Mouse (Mus musculus): ENCODE results near the gene Emc4. TPM values are rescaled to one million over a fixed set of nuclear protein-coding genes. Genes with fewer than 3 reads are reported as not detected.
A peak's percentile ranks its signal among the peaks of the same experiment; 100 is the strongest.

Emc4 gene
- total and polyA plus RNA-seq, 3 experiments: 171 to 201 TPM; not detected in 1

DNA sequence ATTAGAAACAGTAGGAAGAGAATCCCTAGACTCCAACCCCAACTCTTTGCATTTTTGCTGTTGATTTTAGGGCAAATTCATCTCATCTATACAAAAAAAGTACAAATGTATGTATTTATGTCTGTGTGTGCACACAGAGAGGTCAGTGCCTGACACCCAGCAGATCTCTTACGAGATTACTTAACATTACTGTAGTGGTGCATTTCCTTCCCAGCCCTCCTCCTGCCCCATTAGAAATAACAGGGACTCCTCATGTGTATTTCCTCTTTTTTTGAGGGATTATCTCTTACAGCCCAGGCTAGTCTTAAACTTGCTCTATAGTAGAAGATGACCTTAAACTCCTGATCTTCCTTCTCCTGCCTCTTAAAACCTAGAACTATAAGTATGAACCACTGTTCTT, 24.9 kb upstream of the Emc4 start (continued):
- TF ChIP-seq HCFC1 (IDR thresholded peaks at IDR 0.05; ENCODE audit: low read depth, low read length) (no peak), MAX (IDR thresholded peaks at IDR 0.05; ENCODE audit: low read length) (0 out of 2 replicates have a peak, but pooled peaks have one; percentile 20), UBTF (IDR thresholded peaks at IDR 0.05; ENCODE audit: borderline replicate concordance, insufficient read depth, low read depth, low read length) (no peak), RAD21 (IDR thresholded peaks at IDR 0.05; ENCODE audit: low read depth, low read length) (no peak), GABPA (IDR thresholded peaks at IDR 0.05; ENCODE audit: low read depth, low read length) (no peak), TBP (IDR thresholded peaks at IDR 0.05; ENCODE audit: low read depth, low read length) (no peak), MYC (IDR thresholded peaks at IDR 0.05; ENCODE audit: low read depth, low read length) (peak; percentile 25; the same call in 1 of the 2 replicates)

DNA sequence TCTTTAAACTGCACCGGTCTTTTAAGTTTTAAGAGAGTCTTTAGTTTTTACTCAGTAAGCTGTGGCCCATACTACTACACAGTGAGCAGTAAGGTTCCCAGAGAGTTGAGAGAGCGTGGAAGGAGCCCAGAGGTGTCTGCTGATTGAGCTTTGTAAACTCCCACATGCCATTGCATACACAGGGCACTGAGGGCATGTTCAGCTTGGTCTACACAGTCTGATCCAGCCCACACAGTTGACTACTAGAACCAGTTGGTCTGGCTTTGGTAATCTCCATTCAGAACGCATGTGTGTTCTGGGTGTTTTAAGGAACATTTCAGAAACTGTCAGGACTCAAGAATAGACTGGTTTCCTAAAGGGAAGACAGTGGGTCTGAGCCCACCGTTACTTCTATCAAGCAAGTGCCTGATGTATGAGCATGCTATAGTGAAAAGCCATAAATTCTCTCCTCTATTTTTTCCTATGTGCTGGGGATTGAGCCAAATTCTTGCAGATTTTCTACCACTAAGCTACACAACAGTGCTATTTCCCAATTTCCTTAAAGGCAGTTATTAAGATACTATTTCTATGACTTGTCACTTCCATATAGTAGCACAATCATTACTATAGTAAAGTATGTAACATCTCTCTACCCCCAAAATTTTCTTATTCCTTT, 23.6 kb upstream of the Emc4 start:
- Histone ChIP-seq H3K4me3 (ENCODE audit: control insufficient read depth in 1 of 2, insufficient read depth in 1 of 2, low read depth in 2 of 2, low read length in 2 of 2) (no peak overlapping the region), H3K9me3 (replicated peaks; ENCODE audit: insufficient read depth, low read length) (no peaks in the 10 kb centered on the region), H3K9ac (ENCODE audit: control insufficient read depth, low read depth, low read length, poor library complexity, severe bottlenecking) (no peak overlapping the region), H3K27me3 (ENCODE audit: control insufficient read depth in 1 of 2, insufficient read depth in 2 of 2, low read length in 2 of 2) (no peaks in the 10 kb centered on the region), H3K79me2 (ENCODE audit: control insufficient read depth, insufficient read depth, low read length, poor library complexity) (peaks cover 47% of the 10 kb centered on the region), H3K27ac (ENCODE audit: control insufficient read depth, low read depth, low read length) (no peak overlapping the region), H3K36me3 (ENCODE audit: control insufficient read depth in 1 of 2, insufficient read depth in 2 of 2, low read length in 2 of 2) (peaks cover under 1 to 35% of the 10 kb centered on the region in 2 experiments; a peak in 3 of 4 replicates), H3K4me1 (ENCODE audit: control insufficient read depth in 1 of 2, insufficient read depth in 2 of 2, low read length in 2 of 2) (peaks cover 7 to 17% of the 10 kb centered on the region in 2 experiments)
- TF ChIP-seq MYC (IDR thresholded peaks at IDR 0.05; ENCODE audit: low read depth, low read length) (no peak), NRF1 (IDR thresholded peaks at IDR 0.05; ENCODE audit: insufficient read depth, low read depth, low read length, poor library complexity, severe bottlenecking) (no peak), MAFK (IDR thresholded peaks at IDR 0.05; ENCODE audit: borderline replicate concordance, low read depth, low read length) (no peak), JUND (IDR thresholded peaks at IDR 0.05; ENCODE audit: low read depth, low read length) (no peak), SMC3 (IDR thresholded peaks at IDR 0.05; ENCODE audit: low read depth, low read length) (no peak), CTCF (IDR thresholded peaks at IDR 0.05 in 2 of 3, conservative IDR thresholded peaks at IDR 0.05 in 1 of 3; ENCODE audit: control insufficient read depth in 1 of 3, insufficient read depth in 1 of 3, low read depth in 2 of 3, low read length in 3 of 3, poor library complexity in 1 of 3, severe bottlenecking in 1 of 3) (no peak), ZC3H11A (IDR thresholded peaks at IDR 0.05; ENCODE audit: low read depth, low read length) (no peak), BHLHE40 (IDR thresholded peaks at IDR 0.05; ENCODE audit: borderline replicate concordance, low read depth, low read length) (no peak), MEF2A (IDR thresholded peaks at IDR 0.05; ENCODE audit: extremely low read depth, insufficient replicate concordance, low read depth, low read length, poor library complexity, severe bottlenecking) (no peak)
- DNase-seq (ENCODE audit: low read depth, low spot score): no peak

DNA sequence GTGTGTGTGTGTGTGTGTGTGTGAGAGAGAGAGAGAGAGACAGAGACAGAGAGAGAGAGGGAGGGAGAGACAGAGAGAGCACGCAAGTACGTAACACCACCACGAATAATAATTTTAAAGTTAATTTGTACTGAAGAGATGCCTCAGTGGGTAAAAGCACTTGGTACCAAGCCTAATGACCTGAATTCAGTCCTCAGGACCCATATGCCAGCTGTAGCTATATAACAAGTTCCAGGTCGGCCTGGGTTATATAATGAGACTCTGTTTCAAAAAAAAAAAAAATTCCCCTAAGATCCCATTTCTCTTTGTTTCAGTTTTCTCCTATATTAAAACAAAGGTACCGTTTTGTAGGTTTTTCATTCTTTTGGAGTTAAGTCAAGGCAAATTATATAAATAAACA, 23.0 kb upstream of the Emc4 start:
- TF ChIP-seq KAT2A (conservative IDR thresholded peaks at IDR 0.05; ENCODE audit: low read depth, low read length) (no peak), MEF2A (IDR thresholded peaks at IDR 0.05; ENCODE audit: extremely low read depth, insufficient replicate concordance, low read depth, low read length, poor library complexity, severe bottlenecking) (no peak), ZC3H11A (IDR thresholded peaks at IDR 0.05; ENCODE audit: low read depth, low read length) (no peak), JUND (IDR thresholded peaks at IDR 0.05; ENCODE audit: low read depth, low read length) (no peak)
- H3K4me3 ChIP-seq (ENCODE audit: control insufficient read depth in 1 of 2, insufficient read depth in 1 of 2, low read depth in 2 of 2, low read length in 2 of 2): no peak overlapping the region
- no peak overlapping the region for H3K27ac ChIP-seq (ENCODE audit: control insufficient read depth, low read depth, low read length)

More for the DNA sequence above, 23.0 kb upstream of the Emc4 start:
- H3K79me2 ChIP-seq (ENCODE audit: control insufficient read depth, insufficient read depth, low read length, poor library complexity): peaks cover 49% of the 10 kb centered on the region
- DNase-seq (ENCODE audit: low read depth, low spot score): no peak
- peaks cover 7 to 15% of the 10 kb centered on the region in 2 experiments for H3K4me1 ChIP-seq (ENCODE audit: control insufficient read depth in 1 of 2, insufficient read depth in 2 of 2, low read length in 2 of 2)
- no peaks in the 10 kb centered on the region for H3K9me3 ChIP-seq (replicated peaks; ENCODE audit: insufficient read depth, low read length)
- no peak overlapping the region for H3K9ac ChIP-seq (ENCODE audit: control insufficient read depth, low read depth, low read length, poor library complexity, severe bottlenecking)
- no peaks in the 10 kb centered on the region for H3K27me3 ChIP-seq (ENCODE audit: control insufficient read depth in 1 of 2, insufficient read depth in 2 of 2, low read length in 2 of 2)
- H3K36me3 ChIP-seq (ENCODE audit: control insufficient read depth in 1 of 2, insufficient read depth in 2 of 2, low read length in 2 of 2): peaks cover 3 to 33% of the 10 kb centered on the region in 2 experiments
